ENCODE assay signal across 8 mouse cellular contexts in the genomic region with DNA sequence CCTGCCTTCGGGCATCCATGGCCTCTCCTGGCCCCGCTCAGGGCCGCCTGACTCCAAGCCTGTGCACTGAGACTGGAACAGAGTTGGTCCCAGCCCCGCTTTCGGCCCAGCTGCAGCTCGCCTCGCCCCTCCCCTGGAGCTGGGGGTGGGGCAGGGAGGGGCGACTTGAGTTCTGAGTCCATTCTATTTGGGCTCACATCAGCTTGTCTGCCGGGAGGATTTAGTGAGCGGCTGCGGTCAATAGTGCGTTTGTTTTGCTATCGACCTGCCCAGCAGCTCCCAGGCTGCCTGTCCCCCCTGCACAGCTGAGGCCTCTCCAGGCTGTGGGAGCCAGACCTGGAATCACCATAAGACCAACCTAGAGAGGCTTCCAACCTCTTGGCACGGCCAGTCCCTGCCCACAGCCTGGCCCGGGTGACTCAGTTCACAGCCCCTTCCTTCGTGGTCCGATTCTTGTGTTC. TPM values are rescaled to one million over a fixed set of nuclear protein-coding genes. Genes with fewer than 3 reads are reported as not detected.
DNase-seq lines count a peak whose midpoint lies in the region; ATAC-seq lines count a peak whose summit lies in the region.

No protein-coding gene starts in this region.

- H3K9ac ChIP-seq in neural tube, embryonic 14.5 days (replicated peaks; ENCODE audit: low read depth, low read length) = no peak overlapping the region

- WGBS in forebrain, embryonic 10.5 days = 11% methylated on average over 17 of the region's 17 CpGs
- 12% methylated on average over 17 of the region's 17 CpGs for WGBS in neural tube, embryonic 14.5 days

- ATAC-seq in neural tube, embryonic 14.5 days (ENCODE audit: low read depth) = peak; percentile 42

- intact Hi-C loops in heart, postnatal 25 days (cut with DNase I) = no loop called here

- no peaks in the 10 kb centered on the region for H3K9me3 ChIP-seq in forebrain, embryonic 10.5 days
- no peaks in the 10 kb centered on the region for H3K9me3 ChIP-seq in neural tube, embryonic 14.5 days (ENCODE audit: control insufficient read depth, low read length)

- H3K4me3 ChIP-seq in forebrain, embryonic 10.5 days = peak overlapping the region; percentile 23; the same call in 1 of the 2 replicates
- no peak overlapping the region for H3K4me3 ChIP-seq in neural tube, embryonic 14.5 days (ENCODE audit: low read depth, low read length)

- peaks cover 99% of the 10 kb centered on the region for H3K27me3 ChIP-seq in forebrain, embryonic 10.5 days (ENCODE audit: poor library complexity, severe bottlenecking)
- H3K27me3 ChIP-seq in neural tube, embryonic 14.5 days (ENCODE audit: control insufficient read depth, insufficient read depth, low read length) = no peaks in the 10 kb centered on the region

- no peaks in the 10 kb centered on the region for H3K36me3 ChIP-seq in forebrain, embryonic 10.5 days (replicated peaks)
- no peaks in the 10 kb centered on the region for H3K36me3 ChIP-seq in neural tube, embryonic 14.5 days (ENCODE audit: control insufficient read depth, insufficient read depth, low read length)

- peaks cover 93% of the 10 kb centered on the region for H3K4me1 ChIP-seq in forebrain, embryonic 10.5 days
- H3K4me1 ChIP-seq in neural tube, embryonic 14.5 days (ENCODE audit: control insufficient read depth, insufficient read depth, low read length) = peaks cover 58% of the 10 kb centered on the region

- H3K27ac ChIP-seq in forebrain, embryonic 10.5 days = peak overlapping the region; percentile 82
- peak overlapping the region; percentile 36 for H3K27ac ChIP-seq in neural tube, embryonic 14.5 days (ENCODE audit: low read depth, low read length)

- H3K4me2 ChIP-seq in neural tube, embryonic 14.5 days (ENCODE audit: low read depth, low read length) = no peak overlapping the region

- DNase-seq in adrenal gland, adult 2 months = peak; percentile 24
- no peak for DNase-seq in adrenal gland, postnatal 10 days
- peak; percentile 44 for DNase-seq in forebrain, embryonic 10.5 days (ENCODE audit: extremely low spot score, low spot score)
- peak; percentile 35 for DNase-seq in heart, postnatal 25 days (ENCODE audit: low spot score)
- DNase-seq in kidney, postnatal 4 days = peak; percentile 57 to 72
- no peak for DNase-seq in spleen, postnatal 14 days (ENCODE audit: low spot score in 2 of 2)
- no peak for DNase-seq in left cerebral cortex, adult 8-10 months (ENCODE audit: low spot score in 2 of 2)

RNA-seq across cellular contexts. Expression of a gene that starts 29.1 kb away (rescaled TPM):
- total RNA-seq in adrenal gland, adult 2 months (2021) = 1 to 10 TPM; 2.1 to 9.2 TPM
- polyA plus RNA-seq in adrenal gland, adult 2 months (2012; rRNA removed) = 0.79 and 2.9 TPM in 2 replicates
- 1 to 10 TPM; 1.1 to 2.0 TPM for total RNA-seq in adrenal gland, postnatal 10 days (2021)
- polyA plus RNA-seq in forebrain, embryonic 10.5 days (2016; fragmentation: Nextera tagmentation; extraction: Ambion mirVana) = 4.0 and 4.8 TPM in 2 replicates
- total RNA-seq in heart, postnatal 25 days (2021) = 1 to 10 TPM; 1.1 to 1.4 TPM
- polyA plus RNA-seq in neural tube, embryonic 14.5 days (2014; fragmentation: Nextera tagmentation; extraction: Ambion mirVana) = 11.0 and 13.3 TPM in 2 replicates
- total RNA-seq in left cerebral cortex, adult 8-10 months (2022) = 10 to 100 TPM; 35.6 to 42.2 (median 39.1) TPM

Comparison
In these comparisons a context has a peak if more than half of its experiments do, and no peak if none do; other contexts are left out.
1. DNase-seq: peak in adrenal gland, adult 2 months (single experiment), forebrain, embryonic 10.5 days (single experiment), heart, postnatal 25 days (single experiment) and kidney, postnatal 4 days (2 of 2); none in adrenal gland, postnatal 10 days (single experiment), spleen, postnatal 14 days (0 of 2) and left cerebral cortex, adult 8-10 months (0 of 2).